17 mouse cellular contexts compared by ENCODE assay signal in genomic region chr11:90101284-90101683, GRCm38 (mm10).
DNase-seq lines count a peak whose midpoint lies in the region; ATAC-seq and TF ChIP-seq lines count a peak whose summit lies in the region.
"Had no signal": no experiment of that assay in that cellular context is flagged by ENCODE, and none has a peak within 500 bp of the region (broad histone marks: within the 10 kb centered on the region; RNA-seq: fewer than 3 reads in every experiment).

No protein-coding gene starts in this region.

- peak; percentile 51 for DNase-seq in lung, postnatal 0 days (ENCODE audit: low spot score)
- DNase-seq in lung, postnatal 4 days: no peak
- peak; percentile 99 for DNase-seq in heart, adult 11 months
- DNase-seq in cerebellum, postnatal 14 days: no peak
- DNase-seq in cerebellum, adult 9-11 months: no peak
- DNase-seq: adrenal gland, postnatal 14 days; cerebellum, postnatal 36 days; thymus, postnatal 4 days had no signal

- peak; percentile 60 for TF ChIP-seq EP300 in lung, postnatal 0 days (IDR thresholded peaks at IDR 0.05)

- no peak overlapping the region for H3K4me2 ChIP-seq in lung, postnatal 0 days (replicated peaks; ENCODE audit: low read depth, low read length)
- peak overlapping the region; percentile 34 for H3K4me2 ChIP-seq in heart, embryonic 14.5 days (ENCODE audit: low read length)
- H3K4me2 ChIP-seq: embryonic facial prominence, embryonic 15.5 days; forebrain, embryonic 13.5 days; limb, embryonic 15.5 days; lung, embryonic 15.5 days had no signal

- peak; percentile 25; the same call in 1 of the 2 replicates for ATAC-seq in lung, postnatal 0 days
- peak; percentile 77 for ATAC-seq in heart, embryonic 14.5 days (ENCODE audit: insufficient number of reproducible peaks, insufficient read depth, low FRiP score, low read depth)
- ATAC-seq: forebrain, embryonic 13.5 days had no signal

- H3K36me3 ChIP-seq in lung, postnatal 0 days (ENCODE audit: insufficient read depth, low read length): no peaks in the 10 kb centered on the region
- no peaks in the 10 kb centered on the region for H3K36me3 ChIP-seq in heart, embryonic 14.5 days (ENCODE audit: control insufficient read depth, insufficient read depth, low read length)
- no peaks in the 10 kb centered on the region for H3K36me3 ChIP-seq in testis, adult 2 months (ENCODE audit: control insufficient read depth, insufficient read depth, low read length)
- H3K36me3 ChIP-seq: embryonic facial prominence, embryonic 15.5 days; limb, embryonic 15.5 days; lung, embryonic 15.5 days; midbrain, embryonic 10.5 days had no signal

- 61% methylated on average over 8 of the region's 8 CpGs for WGBS in lung, postnatal 0 days
- WGBS in heart, embryonic 14.5 days: 9% methylated on average over 8 of the region's 8 CpGs

- no peak for TF ChIP-seq CTCF in lung, postnatal 0 days (IDR thresholded peaks at IDR 0.05)
- no peak for TF ChIP-seq CTCF in testis, adult 2 months (IDR thresholded peaks at IDR 0.05; ENCODE audit: control insufficient read depth, insufficient read depth, insufficient replicate concordance, low read depth, low read length)

- no peak for TF ChIP-seq POLR2A in testis, adult 2 months (IDR thresholded peaks at IDR 0.05; ENCODE audit: control insufficient read depth, low read depth, low read length)

- H3K4me3 ChIP-seq in lung, postnatal 0 days (ENCODE audit: low read depth, low read length): no peak overlapping the region
- no peak overlapping the region for H3K4me3 ChIP-seq in heart, embryonic 14.5 days (ENCODE audit: control insufficient read depth in 1 of 2, insufficient read depth in 1 of 2, low read depth in 1 of 2, low read length in 2 of 2)
- no peak overlapping the region for H3K4me3 ChIP-seq in testis, adult 2 months (ENCODE audit: control insufficient read depth, low read depth, low read length)
- H3K4me3 ChIP-seq: embryonic facial prominence, embryonic 15.5 days; forebrain, embryonic 13.5 days; layer of hippocampus, adult 2 months; limb, embryonic 15.5 days; lung, embryonic 15.5 days; midbrain, embryonic 10.5 days; myocyte had no signal

- peaks cover 8% of the 10 kb centered on the region; the same call in 1 of the 2 replicates for H3K4me1 ChIP-seq in lung, postnatal 0 days (ENCODE audit: insufficient read depth, low read depth, low read length)
- peaks cover 17 to 22% of the 10 kb centered on the region in 2 experiments for H3K4me1 ChIP-seq in heart, embryonic 14.5 days (ENCODE audit: control insufficient read depth in 2 of 2, insufficient read depth in 2 of 2, low read length in 2 of 2)
- H3K4me1 ChIP-seq in testis, adult 2 months (ENCODE audit: control insufficient read depth, insufficient read depth, low read length): no peaks in the 10 kb centered on the region; the same call in 1 of the 2 replicates
- H3K4me1 ChIP-seq: forebrain, embryonic 13.5 days; midbrain, embryonic 10.5 days had no signal

- H3K9me3 ChIP-seq in lung, postnatal 0 days (ENCODE audit: low read length): no peaks in the 10 kb centered on the region
- no peaks in the 10 kb centered on the region for H3K9me3 ChIP-seq in heart, embryonic 14.5 days (ENCODE audit: control insufficient read depth, low read length)
- H3K9me3 ChIP-seq: embryonic facial prominence, embryonic 15.5 days; forebrain, embryonic 13.5 days; limb, embryonic 15.5 days; lung, embryonic 15.5 days; midbrain, embryonic 10.5 days had no signal

- no peak overlapping the region for H3K9ac ChIP-seq in lung, postnatal 0 days (replicated peaks; ENCODE audit: low read depth)
- peak overlapping the region; percentile 7; the same call in 1 of the 2 replicates for H3K9ac ChIP-seq in heart, embryonic 14.5 days (ENCODE audit: low read length)
- H3K9ac ChIP-seq: embryonic facial prominence, embryonic 15.5 days; forebrain, embryonic 13.5 days; limb, embryonic 15.5 days; lung, embryonic 15.5 days had no signal

- no peaks in the 10 kb centered on the region for H3K27me3 ChIP-seq in lung, postnatal 0 days (replicated peaks; ENCODE audit: insufficient read depth, low read length)
- no peaks in the 10 kb centered on the region for H3K27me3 ChIP-seq in heart, embryonic 14.5 days (ENCODE audit: control insufficient read depth, insufficient read depth, low read length)
- H3K27me3 ChIP-seq in testis, adult 2 months (ENCODE audit: control insufficient read depth, insufficient read depth, low read length): no peaks in the 10 kb centered on the region
- H3K27me3 ChIP-seq: embryonic facial prominence, embryonic 15.5 days; forebrain, embryonic 13.5 days; limb, embryonic 15.5 days; lung, embryonic 15.5 days had no signal

- no peak overlapping the region for H3K27ac ChIP-seq in lung, postnatal 0 days (ENCODE audit: low read length)
- H3K27ac ChIP-seq in heart, embryonic 14.5 days (replicated peaks in 1 of 2; ENCODE audit: control insufficient read depth in 1 of 2, insufficient read depth in 1 of 2, low read depth in 2 of 2, low read length in 2 of 2): peak overlapping the region; percentile 40 to 64
- peak overlapping the region; percentile 6; the same call in 1 of the 2 replicates for H3K27ac ChIP-seq in testis, adult 2 months (ENCODE audit: control insufficient read depth, insufficient read depth, low read depth, low read length)
- H3K27ac ChIP-seq: embryonic facial prominence, embryonic 15.5 days; forebrain, embryonic 13.5 days; layer of hippocampus, adult 2 months; limb, embryonic 15.5 days; lung, embryonic 15.5 days; midbrain, embryonic 10.5 days had no signal

Comparison
In these comparisons a context has a peak if more than half of its experiments do, and no peak if none do; other contexts are left out.
1. DNase-seq: peak in lung, postnatal 0 days (single experiment) and heart, adult 11 months (single experiment); none in lung, postnatal 4 days (0 of 2), cerebellum, postnatal 14 days (0 of 2) and cerebellum, adult 9-11 months (single experiment).